16 mouse cellular contexts compared by ENCODE assay signal in genomic region chr1:182527261-182527766, GRCm38 (mm10). TPM values are rescaled to one million over a fixed set of nuclear protein-coding genes. Genes with fewer than 3 reads are reported as not detected.
DNase-seq lines count a peak whose midpoint lies in the region; ATAC-seq lines count a peak whose summit lies in the region.
"Had no signal": no experiment of that assay in that cellular context is flagged by ENCODE, and none has a peak within 500 bp of the region (broad histone marks: within the 10 kb centered on the region; RNA-seq: fewer than 3 reads in every experiment).

No protein-coding gene starts in this region.

- DNase-seq in heart, adult 8-10 months (ENCODE audit: low spot score) = no peak
- DNase-seq in midbrain, embryonic 10.5 days (ENCODE audit: low spot score) = no peak
- DNase-seq in midbrain, embryonic 11.5 days (ENCODE audit: low spot score, missing footprints) = no peak
- no peak for DNase-seq in intestine, embryonic 14.5 days (ENCODE audit: low spot score)
- no peak for DNase-seq in left cerebral cortex, postnatal 14 days (ENCODE audit: low spot score in 2 of 2)
- no peak for DNase-seq in frontal cortex, postnatal 36 days (ENCODE audit: low spot score in 2 of 2)
- DNase-seq: cerebellum, adult 11-12 months; right cerebral cortex, postnatal 25 days had no signal

- no peaks in the 10 kb centered on the region for H3K27me3 ChIP-seq in heart, embryonic 11.5 days (ENCODE audit: control insufficient read depth, insufficient read depth, low read length)
- peaks cover 38% of the 10 kb centered on the region for H3K27me3 ChIP-seq in midbrain, embryonic 10.5 days (ENCODE audit: low read depth, poor library complexity, severe bottlenecking)
- peaks cover 3% of the 10 kb centered on the region; the same call in 1 of the 2 replicates for H3K27me3 ChIP-seq in midbrain, embryonic 11.5 days (ENCODE audit: control insufficient read depth, insufficient read depth, low read length)
- 0 out of 2 replicates have a peak, but pooled peaks cover 2% of the 10 kb centered on the region for H3K27me3 ChIP-seq in intestine, embryonic 14.5 days (replicated peaks; ENCODE audit: control insufficient read depth, insufficient read depth, low read length)
- no peaks in the 10 kb centered on the region for H3K27me3 ChIP-seq in stomach, embryonic 16.5 days (ENCODE audit: control insufficient read depth, insufficient read depth, low read length)

- no peaks in the 10 kb centered on the region for H3K36me3 ChIP-seq in heart, embryonic 11.5 days (ENCODE audit: control insufficient read depth, insufficient read depth, low read length)
- no peaks in the 10 kb centered on the region for H3K36me3 ChIP-seq in midbrain, embryonic 10.5 days
- no peaks in the 10 kb centered on the region for H3K36me3 ChIP-seq in midbrain, embryonic 11.5 days (ENCODE audit: control insufficient read depth, insufficient read depth, low read length)
- no peaks in the 10 kb centered on the region for H3K36me3 ChIP-seq in intestine, embryonic 14.5 days (ENCODE audit: control insufficient read depth, insufficient read depth, low read length)
- no peaks in the 10 kb centered on the region for H3K36me3 ChIP-seq in stomach, embryonic 16.5 days (ENCODE audit: control insufficient read depth, insufficient read depth, low read length)
- H3K36me3 ChIP-seq: midbrain, embryonic 15.5 days had no signal

- H3K27ac ChIP-seq in heart, embryonic 11.5 days (ENCODE audit: low read depth, low read length) = no peak overlapping the region
- H3K27ac ChIP-seq in midbrain, embryonic 10.5 days (replicated peaks) = no peak overlapping the region
- H3K27ac ChIP-seq in midbrain, embryonic 11.5 days (ENCODE audit: low read depth, low read length) = no peak overlapping the region
- H3K27ac ChIP-seq in intestine, embryonic 14.5 days (ENCODE audit: low read depth) = peak overlapping the region; percentile 69; the same call in 1 of the 2 replicates
- peak overlapping the region; percentile 92 for H3K27ac ChIP-seq in stomach, embryonic 16.5 days (ENCODE audit: low read length)
- H3K27ac ChIP-seq: forebrain, embryonic 13.5 days; midbrain, embryonic 15.5 days had no signal

- intact Hi-C loops in left cerebral cortex, postnatal 14 days (cut with DNase I) = loop anchor here (5.0 kb wide), 1 partner anchor 300 kb away; no protein-coding TSS in a partner anchor

- H3K9ac ChIP-seq in heart, embryonic 11.5 days (ENCODE audit: low read depth, low read length) = peak overlapping the region; percentile 69; the same call in 1 of the 2 replicates
- H3K9ac ChIP-seq in midbrain, embryonic 11.5 days (ENCODE audit: low read length) = no peak overlapping the region
- no peak overlapping the region for H3K9ac ChIP-seq in intestine, embryonic 14.5 days (ENCODE audit: low read length)
- H3K9ac ChIP-seq in stomach, embryonic 16.5 days (ENCODE audit: low read length) = peak overlapping the region; percentile 67
- H3K9ac ChIP-seq: forebrain, embryonic 13.5 days; midbrain, embryonic 15.5 days had no signal

- H3K4me3 ChIP-seq in heart, embryonic 11.5 days (ENCODE audit: low read depth, low read length) = peak overlapping the region; percentile 2; the same call in 1 of the 2 replicates
- H3K4me3 ChIP-seq in midbrain, embryonic 10.5 days = 0 out of 2 replicates have a peak overlapping the region, but pooled peaks have one; percentile 24
- no peak overlapping the region for H3K4me3 ChIP-seq in midbrain, embryonic 11.5 days (ENCODE audit: low read depth, low read length)
- no peak overlapping the region for H3K4me3 ChIP-seq in intestine, embryonic 14.5 days (ENCODE audit: low read depth, low read length)
- no peak overlapping the region; the same call in 1 of the 2 replicates for H3K4me3 ChIP-seq in stomach, embryonic 16.5 days (replicated peaks; ENCODE audit: low read length)
- H3K4me3 ChIP-seq: forebrain, embryonic 13.5 days; midbrain, embryonic 15.5 days had no signal

- peak overlapping the region; percentile 58 for H3K4me2 ChIP-seq in heart, embryonic 11.5 days
- no peak overlapping the region for H3K4me2 ChIP-seq in midbrain, embryonic 11.5 days
- H3K4me2 ChIP-seq in intestine, embryonic 14.5 days (ENCODE audit: low read length) = peak overlapping the region; percentile 30; the same call in 1 of the 2 replicates
- H3K4me2 ChIP-seq in stomach, embryonic 16.5 days (ENCODE audit: low read depth, low read length) = peak overlapping the region; percentile 43
- H3K4me2 ChIP-seq: midbrain, embryonic 15.5 days had no signal

- 42% methylated on average over 13 of the region's 13 CpGs for WGBS in heart, embryonic 11.5 days (ENCODE audit: insufficient replicate concordance)
- 48% methylated on average over 13 of the region's 13 CpGs for WGBS in midbrain, embryonic 10.5 days
- 38% methylated on average over 13 of the region's 13 CpGs for WGBS in midbrain, embryonic 11.5 days
- WGBS in intestine, embryonic 14.5 days = 54% methylated on average over 13 of the region's 13 CpGs
- 44% methylated on average over 13 of the region's 13 CpGs for WGBS in stomach, embryonic 16.5 days

- no peak for ATAC-seq in heart, embryonic 11.5 days (replicated peaks; ENCODE audit: insufficient number of reproducible peaks, low FRiP score, low TSS enrichment)
- ATAC-seq in midbrain, embryonic 11.5 days (ENCODE audit: low FRiP score) = no peak
- no peak for ATAC-seq in intestine, embryonic 14.5 days (replicated peaks; ENCODE audit: low FRiP score, low TSS enrichment, low read depth)
- ATAC-seq in stomach, embryonic 16.5 days (ENCODE audit: insufficient read depth, low FRiP score) = no peak
- ATAC-seq: midbrain, embryonic 15.5 days had no signal

- no peaks in the 10 kb centered on the region for H3K9me3 ChIP-seq in heart, embryonic 11.5 days (replicated peaks; ENCODE audit: control insufficient read depth, low read length)
- H3K9me3 ChIP-seq in midbrain, embryonic 10.5 days (replicated peaks) = no peaks in the 10 kb centered on the region
- no peaks in the 10 kb centered on the region for H3K9me3 ChIP-seq in midbrain, embryonic 11.5 days (ENCODE audit: control insufficient read depth, low read length)
- H3K9me3 ChIP-seq in intestine, embryonic 14.5 days (ENCODE audit: control insufficient read depth, low read length) = no peaks in the 10 kb centered on the region
- no peaks in the 10 kb centered on the region for H3K9me3 ChIP-seq in stomach, embryonic 16.5 days (replicated peaks; ENCODE audit: control insufficient read depth, low read length)
- H3K9me3 ChIP-seq: forebrain, embryonic 13.5 days; midbrain, embryonic 15.5 days had no signal

- peaks cover 14% of the 10 kb centered on the region for H3K4me1 ChIP-seq in heart, embryonic 11.5 days (ENCODE audit: control insufficient read depth, insufficient read depth, low read length)
- peaks cover 18% of the 10 kb centered on the region for H3K4me1 ChIP-seq in midbrain, embryonic 10.5 days
- peaks cover 10% of the 10 kb centered on the region; the same call in 1 of the 2 replicates for H3K4me1 ChIP-seq in midbrain, embryonic 11.5 days (ENCODE audit: control insufficient read depth, insufficient read depth, low read length)
- H3K4me1 ChIP-seq in intestine, embryonic 14.5 days (replicated peaks; ENCODE audit: control insufficient read depth, insufficient read depth, low read length) = peaks cover 15% of the 10 kb centered on the region; the same call in 1 of the 2 replicates
- peaks cover 19% of the 10 kb centered on the region for H3K4me1 ChIP-seq in stomach, embryonic 16.5 days (ENCODE audit: control insufficient read depth, insufficient read depth, low read length)

RNA-seq across cellular contexts. Expression of gene Capn2, which starts 9.9 kb away (rescaled TPM):
- 68.1 and 83.7 TPM in 2 replicates for polyA plus RNA-seq in heart, embryonic 11.5 days (2014; fragmentation: Nextera tagmentation; extraction: Ambion mirVana)
- total RNA-seq in heart, adult 8-10 months (2022) = 10 to 100 TPM; 53.7 to 72.8 (median 63.5) TPM
- polyA plus RNA-seq in midbrain, embryonic 10.5 days (2016; fragmentation: Nextera tagmentation; extraction: Ambion mirVana) = 83.2 and 93.6 TPM in 2 replicates
- polyA plus RNA-seq in midbrain, embryonic 11.5 days (2014; fragmentation: Nextera tagmentation; extraction: Ambion mirVana) = 76.3 and 77.0 TPM in 2 replicates
- 89.9 and 94.5 TPM in 2 replicates for polyA plus RNA-seq in intestine, embryonic 14.5 days (2014; fragmentation: Nextera tagmentation; extraction: Ambion mirVana)
- polyA plus RNA-seq in stomach, embryonic 16.5 days (2015; fragmentation: Nextera tagmentation; extraction: Ambion mirVana) = 127 and 139 TPM in 2 replicates
- 10 to 100 TPM; 55.6 to 59.4 TPM for total RNA-seq in left cerebral cortex, postnatal 14 days (2021)

RNA-seq across cellular contexts. Expression of gene Capn8, which starts 37.5 kb away (rescaled TPM):
- polyA plus RNA-seq in heart, embryonic 11.5 days (2014; fragmentation: Nextera tagmentation; extraction: Ambion mirVana) = not detected in 2 replicates
- not detected for total RNA-seq in heart, adult 8-10 months (2022)
- polyA plus RNA-seq in midbrain, embryonic 10.5 days (2016; fragmentation: Nextera tagmentation; extraction: Ambion mirVana) = 0.05 and 0.09 TPM in 2 replicates
- polyA plus RNA-seq in midbrain, embryonic 11.5 days (2014; fragmentation: Nextera tagmentation; extraction: Ambion mirVana) = 0.12 TPM in 1 of 2 replicates, not detected in the other
- polyA plus RNA-seq in intestine, embryonic 14.5 days (2014; fragmentation: Nextera tagmentation; extraction: Ambion mirVana) = 1.8 and 2.1 TPM in 2 replicates
- polyA plus RNA-seq in stomach, embryonic 16.5 days (2015; fragmentation: Nextera tagmentation; extraction: Ambion mirVana) = 3.3 and 4.9 TPM in 2 replicates
- total RNA-seq in left cerebral cortex, postnatal 14 days (2021) = under 1 TPM in 1 of 2 experiments, not detected in 1; 0.13 TPM
- total RNA-seq: adrenal gland, postnatal 10 days; gastrocnemius, postnatal 25 days; layer of hippocampus, adult 8-10 months; left cerebral cortex, postnatal 36 days had no signal

Comparison
In these comparisons a context has a peak if more than half of its experiments do, and no peak if none do; other contexts are left out.
1. H3K4me3 ChIP-seq: peak in heart, embryonic 11.5 days (single experiment) and midbrain, embryonic 10.5 days (single experiment); none in midbrain, embryonic 11.5 days (single experiment), intestine, embryonic 14.5 days (single experiment) and stomach, embryonic 16.5 days (single experiment).
2. H3K27ac ChIP-seq: peak in intestine, embryonic 14.5 days (single experiment) and stomach, embryonic 16.5 days (single experiment); none in heart, embryonic 11.5 days (single experiment), midbrain, embryonic 10.5 days (single experiment) and midbrain, embryonic 11.5 days (single experiment).
3. H3K9ac ChIP-seq: peak in heart, embryonic 11.5 days (single experiment) and stomach, embryonic 16.5 days (single experiment); none in midbrain, embryonic 11.5 days (single experiment) and intestine, embryonic 14.5 days (single experiment).